Mouse (Mus musculus) liver, embryonic 13.5 days (tissue): ENCODE results near the gene Morn1. TPM values are rescaled to one million over a fixed set of nuclear protein-coding genes. Genes with fewer than 3 reads are reported as not detected.

Experiments
- ATAC-seq: fragments of 200-750 bp; cut with Nextera tagmentation; 2 replicates; pipeline ENCODE4 v1.8.0; 2017; ENCODE audit warnings: low read depth, mild to moderate bottlenecking, moderate number of reproducible peaks, moderate library complexity
- DNase-seq: peaks from one replicate; pipeline ENCODE4 v3.0.0; 2022
- H3K27ac ChIP-seq: fragments of 300-500 bp; sonication (generic); 2 replicates; pipeline ENCODE4 v1.5.1; 2015; ENCODE audit warnings: moderate library complexity, mild to moderate bottlenecking, inconsistent platforms
- H3K27me3 ChIP-seq: fragments of 300-500 bp; sonication (generic); 2 replicates; pipeline ENCODE4 v1.6.1; 2015; ENCODE audit warnings: mild to moderate bottlenecking, inconsistent platforms
- H3K36me3 ChIP-seq: fragments of 300-500 bp; sonication (generic); 2 replicates; pipeline ENCODE4 v1.6.1; 2015; ENCODE audit warnings: mild to moderate bottlenecking, inconsistent platforms
- H3K4me1 ChIP-seq: fragments of 300-500 bp; sonication (generic); replicated peaks from 2 replicates; pipeline ENCODE4 v1.6.1; 2015; ENCODE audit warnings: inconsistent platforms
- H3K4me2 ChIP-seq: fragments of 300-500 bp; sonication (generic); 2 replicates; pipeline ENCODE4 v1.6.1; 2015; ENCODE audit warnings: inconsistent platforms, mild to moderate bottlenecking, moderate library complexity
- H3K4me3 ChIP-seq: fragments of 300-500 bp; sonication (generic); replicated peaks from 2 replicates; pipeline ENCODE4 v1.5.1; 2015; ENCODE audit warnings: mild to moderate bottlenecking, inconsistent platforms
- H3K9ac ChIP-seq: fragments of 300-500 bp; sonication (generic); 2 replicates; pipeline ENCODE4 v1.6.1; 2015; ENCODE audit warnings: mild to moderate bottlenecking, inconsistent platforms
- H3K9me3 ChIP-seq: fragments of 300-500 bp; sonication (generic); replicated peaks from 2 replicates; pipeline ENCODE4 v1.6.1; 2016; ENCODE audit warnings: inconsistent platforms
- WGBS: fragments of 180-500 bp; shearing (Covaris S2); methylation state at CpG from one replicate; pipeline ENCODE4 v1.1.7; 2015; ENCODE audit not compliant: insufficient replicate concordance; 5-methylcytosine and 5-hydroxymethylcytosine counted together
- polyA plus RNA-seq: library from polyadenylated mRNA; unstranded; fragments of >200 nt; fragmentation: Nextera tagmentation; extraction: Ambion mirVana; gene quantifications from 2 replicates; pipeline ENCODE4 v1.2.1, GENCODE M21; 2015

Gene Morn1
- polyA plus RNA-seq, 1 experiment from 2014 or later = 1.9 TPM

GRCm38 (mm10) chr4:155130616-155131015 lies 44.2 kb downstream of the Morn1 start:
- WGBS = 68% methylated on average over 7 of the region's 7 CpGs
- Histone ChIP-seq H3K9ac (no peak overlapping the region), H3K9me3 (no peaks in the 10 kb centered on the region), H3K4me3 (no peak overlapping the region), H3K4me2 (no peak overlapping the region), H3K27ac (no peak overlapping the region), H3K36me3 (no peaks in the 10 kb centered on the region), H3K4me1 (peaks cover 9% of the 10 kb centered on the region), H3K27me3 (no peaks in the 10 kb centered on the region)
- no peak for ATAC-seq
- DNase-seq = no peak

- no peak for ATAC-seq
- no peak for DNase-seq
- H3K36me3 ChIP-seq = no peaks in the 10 kb centered on the region
- H3K4me3 ChIP-seq = no peak overlapping the region
- H3K4me1 ChIP-seq = peaks cover 6% of the 10 kb centered on the region
- H3K9ac ChIP-seq = no peak overlapping the region
- no peak overlapping the region for H3K27ac ChIP-seq
- peaks cover 3% of the 10 kb centered on the region; the same call in 1 of the 2 replicates for H3K27me3 ChIP-seq
- WGBS = 26% methylated on average over 3 of the region's 3 CpGs
- H3K4me2 ChIP-seq = no peak overlapping the region
- H3K9me3 ChIP-seq = no peaks in the 10 kb centered on the region
Measured at GRCm38 (mm10) chr4:155133188-155133587, 46.8 kb downstream of the Morn1 start.

GRCm38 (mm10) chr4:155133658-155134417 lies 47.5 kb downstream of the Morn1 start:
- Histone ChIP-seq H3K9me3 (no peaks in the 10 kb centered on the region), H3K4me3 (no peak overlapping the region), H3K36me3 (no peaks in the 10 kb centered on the region), H3K9ac (no peak overlapping the region), H3K27ac (no peak overlapping the region), H3K27me3 (peaks cover 3% of the 10 kb centered on the region; the same call in 1 of the 2 replicates), H3K4me2 (no peak overlapping the region), H3K4me1 (peaks cover 6% of the 10 kb centered on the region)
- DNase-seq (no peak), ATAC-seq (no peak)
- WGBS = 72% methylated on average over 20 of the region's 20 CpGs

GRCm38 (mm10) chr4:155134686-155135172 lies 48.4 kb downstream of the Morn1 start:
- Histone ChIP-seq H3K4me2 (no peak overlapping the region), H3K27me3 (peaks cover 3% of the 10 kb centered on the region; the same call in 1 of the 2 replicates), H3K4me1 (peaks cover 6% of the 10 kb centered on the region), H3K4me3 (no peak overlapping the region), H3K27ac (no peak overlapping the region), H3K9me3 (no peaks in the 10 kb centered on the region), H3K9ac (no peak overlapping the region), H3K36me3 (no peaks in the 10 kb centered on the region)
- DNase-seq (no peak), ATAC-seq (no peak)
- 63% methylated on average over 7 of the region's 7 CpGs for WGBS

- WGBS = 60% methylated on average over 5 of the region's 5 CpGs
- H3K9me3 ChIP-seq = no peaks in the 10 kb centered on the region
- H3K27ac ChIP-seq = no peak overlapping the region
- H3K36me3 ChIP-seq = no peaks in the 10 kb centered on the region
- H3K27me3 ChIP-seq = peaks cover 3% of the 10 kb centered on the region; the same call in 1 of the 2 replicates
- no peak overlapping the region for H3K9ac ChIP-seq
- no peak overlapping the region for H3K4me2 ChIP-seq
- DNase-seq (no peak), ATAC-seq (peak; percentile 45; the same call in 1 of the 2 replicates)
- H3K4me3 ChIP-seq = no peak overlapping the region
- H3K4me1 ChIP-seq = peaks cover 10% of the 10 kb centered on the region
Measured at GRCm38 (mm10) chr4:155135909-155136585, 49.7 kb downstream of the Morn1 start.

GRCm38 (mm10) chr4:155137891-155138290 lies 51.5 kb downstream of the Morn1 start:
- no peaks in the 10 kb centered on the region for H3K36me3 ChIP-seq
- H3K4me1 ChIP-seq = peaks cover 11% of the 10 kb centered on the region
- no peaks in the 10 kb centered on the region for H3K9me3 ChIP-seq
- H3K9ac ChIP-seq = no peak overlapping the region
- ATAC-seq = no peak
- DNase-seq = no peak
- no peak overlapping the region for H3K27ac ChIP-seq
- WGBS = 74% methylated on average over 7 of the region's 7 CpGs
- H3K4me2 ChIP-seq = no peak overlapping the region
- H3K27me3 ChIP-seq = peaks cover 3% of the 10 kb centered on the region; the same call in 1 of the 2 replicates
- H3K4me3 ChIP-seq = no peak overlapping the region

GRCm38 (mm10) chr4:155138451-155138850 lies 52.1 kb downstream of the Morn1 start:
- Histone ChIP-seq H3K9ac (no peak overlapping the region), H3K36me3 (no peaks in the 10 kb centered on the region), H3K4me1 (peaks cover 11% of the 10 kb centered on the region), H3K27me3 (peaks cover 3% of the 10 kb centered on the region; the same call in 1 of the 2 replicates), H3K9me3 (no peaks in the 10 kb centered on the region), H3K4me2 (no peak overlapping the region), H3K27ac (no peak overlapping the region), H3K4me3 (no peak overlapping the region)
- 68% methylated on average over 8 of the region's 8 CpGs for WGBS
- DNase-seq (no peak), ATAC-seq (no peak)

- H3K27ac ChIP-seq = no peak overlapping the region
- H3K4me1 ChIP-seq = peaks cover 11% of the 10 kb centered on the region
- WGBS = 68% methylated on average over 12 of the region's 12 CpGs
- H3K9ac ChIP-seq = no peak overlapping the region
- H3K9me3 ChIP-seq = no peaks in the 10 kb centered on the region
- no peak overlapping the region for H3K4me3 ChIP-seq
- ATAC-seq (no peak), DNase-seq (no peak)
- H3K4me2 ChIP-seq = no peak overlapping the region
- no peaks in the 10 kb centered on the region for H3K36me3 ChIP-seq
- peaks cover 3% of the 10 kb centered on the region; the same call in 1 of the 2 replicates for H3K27me3 ChIP-seq
Measured at GRCm38 (mm10) chr4:155139281-155140045, 53.1 kb downstream of the Morn1 start.

- H3K36me3 ChIP-seq = no peaks in the 10 kb centered on the region
- H3K4me3 ChIP-seq = no peak overlapping the region
- H3K9ac ChIP-seq = no peak overlapping the region
- 56% methylated on average over 2 of the region's 2 CpGs for WGBS
- peaks cover 3% of the 10 kb centered on the region; the same call in 1 of the 2 replicates for H3K27me3 ChIP-seq
- ATAC-seq (no peak), DNase-seq (no peak)
- no peak overlapping the region for H3K27ac ChIP-seq
- H3K4me1 ChIP-seq = peaks cover 11% of the 10 kb centered on the region
- H3K4me2 ChIP-seq = no peak overlapping the region
- no peaks in the 10 kb centered on the region for H3K9me3 ChIP-seq
Measured at GRCm38 (mm10) chr4:155140150-155140549, 53.8 kb downstream of the Morn1 start.

GRCm38 (mm10) chr4:155140795-155141265 lies 54.5 kb downstream of the Morn1 start:
- DNase-seq = no peak
- peaks cover 3% of the 10 kb centered on the region; the same call in 1 of the 2 replicates for H3K27me3 ChIP-seq
- WGBS = 47% methylated on average over 12 of the region's 12 CpGs
- no peak for ATAC-seq
- no peaks in the 10 kb centered on the region for H3K9me3 ChIP-seq
- no peak overlapping the region for H3K9ac ChIP-seq
- no peak overlapping the region for H3K4me3 ChIP-seq
- H3K36me3 ChIP-seq = no peaks in the 10 kb centered on the region
- H3K4me2 ChIP-seq = no peak overlapping the region
- H3K4me1 ChIP-seq = peaks cover 10% of the 10 kb centered on the region
- no peak overlapping the region for H3K27ac ChIP-seq

GRCm38 (mm10) chr4:155142836-155143235 lies 56.5 kb downstream of the Morn1 start:
- Histone ChIP-seq H3K9ac (no peak overlapping the region), H3K4me3 (no peak overlapping the region), H3K4me2 (no peak overlapping the region), H3K27me3 (no peaks in the 10 kb centered on the region), H3K36me3 (no peaks in the 10 kb centered on the region), H3K9me3 (no peaks in the 10 kb centered on the region), H3K27ac (no peak overlapping the region), H3K4me1 (peaks cover 6% of the 10 kb centered on the region; the same call in 1 of the 2 replicates)
- ATAC-seq (no peak), DNase-seq (no peak)
- WGBS = 69% methylated on average over 5 of the region's 5 CpGs
